Mouse (Mus musculus): ENCODE data around the gene Gm7257.

The Gm7257 gene

GRCm38 (mm10) chr9:36431584-36431983 lies at the start of gene Gm7257:
Gene Gm7257, plus strand, starts transcription at chr9:36431884.
- DNase-seq (ENCODE audit: low read depth), result no peak

DNA sequence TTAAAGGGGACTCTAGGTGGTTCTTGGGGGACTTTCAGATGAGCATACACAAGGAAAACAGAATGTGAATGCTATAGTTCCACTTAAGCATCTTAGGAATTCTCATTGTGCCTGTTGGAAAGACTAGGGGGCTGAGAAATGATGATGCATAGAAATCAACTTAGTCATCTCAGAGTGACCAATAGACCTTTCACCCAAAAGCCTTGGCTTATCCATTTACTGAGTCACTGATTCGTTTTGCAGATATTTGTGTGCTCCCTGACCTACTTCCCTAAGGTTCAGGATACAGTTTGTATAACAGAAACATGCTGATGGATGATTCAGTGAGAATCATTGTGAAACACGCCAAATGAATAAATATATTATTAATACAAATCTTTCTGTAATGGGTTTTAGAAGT lies 28.7 kb upstream of the Gm7257 start:
- no peak for DNase-seq (ENCODE audit: low read depth)

DNA sequence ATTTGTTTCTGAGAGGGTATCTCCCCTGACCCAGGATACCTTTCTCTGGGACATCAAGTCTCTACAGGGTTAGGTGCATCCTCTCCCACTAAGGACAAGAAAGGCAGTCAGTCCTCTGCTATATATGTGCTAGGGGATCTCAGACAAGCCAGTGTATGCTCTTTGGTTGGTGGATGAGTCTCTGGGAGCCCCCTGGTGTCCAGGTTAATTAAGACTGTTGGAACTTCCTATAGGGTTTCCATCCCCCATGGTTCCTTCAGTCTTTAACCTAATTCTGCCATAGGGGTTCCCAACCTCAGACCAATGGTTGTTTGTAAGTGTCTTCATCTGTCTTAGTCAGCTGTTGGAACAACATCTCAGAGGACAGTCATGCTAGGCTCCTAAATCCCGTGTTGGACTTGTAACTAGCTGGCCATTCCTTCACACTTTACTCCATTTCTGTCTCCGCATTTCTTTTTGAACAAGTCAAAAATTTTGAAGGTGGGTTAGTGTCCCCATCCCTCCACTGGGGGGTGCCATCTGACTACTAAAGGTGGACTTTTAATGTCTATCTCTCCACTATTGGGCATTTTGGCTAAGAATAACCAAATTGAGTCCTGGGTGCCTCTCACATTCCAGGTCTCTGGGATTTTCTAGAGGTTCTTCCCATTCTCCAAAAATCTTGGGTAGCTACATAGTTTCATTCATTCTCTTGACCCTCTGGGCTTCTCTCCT lies 3.5 kb downstream of the Gm7257 start:
- no peak for DNase-seq (ENCODE audit: low read depth)

GRCm38 (mm10) chr9:36475338-36475737 lies 43.7 kb downstream of the Gm7257 start, which contains the start of gene Gm9513:
Gene Gm9513, plus strand, starts transcription at chr9:36475638.
- DNase-seq (ENCODE audit: low read depth), result no peak
